Mouse (Mus musculus) brain, embryonic 14.5 days (tissue): ENCODE results near the gene Dach1.

ENCODE experiments used
- CTCF ChIP-seq: fragments of 200-500 bp; IDR thresholded peaks from 2 replicates; pipeline ENCODE4 v1.5.1; 2012; ENCODE audit warnings: inconsistent platforms, mild to moderate bottlenecking, moderate library complexity, borderline replicate concordance; ENCODE audit not compliant: insufficient read depth, insufficient read length; ENCODE audit errors: extremely low read depth
- POLR2A ChIP-seq: fragments of 200-500 bp; IDR thresholded peaks from 2 replicates; pipeline ENCODE4 v1.6.1; 2012; ENCODE audit warnings: mild to moderate bottlenecking, inconsistent platforms, borderline replicate concordance; ENCODE audit not compliant: poor library complexity, insufficient read depth, insufficient read length, severe bottlenecking; ENCODE audit errors: extremely low read depth

DNA sequence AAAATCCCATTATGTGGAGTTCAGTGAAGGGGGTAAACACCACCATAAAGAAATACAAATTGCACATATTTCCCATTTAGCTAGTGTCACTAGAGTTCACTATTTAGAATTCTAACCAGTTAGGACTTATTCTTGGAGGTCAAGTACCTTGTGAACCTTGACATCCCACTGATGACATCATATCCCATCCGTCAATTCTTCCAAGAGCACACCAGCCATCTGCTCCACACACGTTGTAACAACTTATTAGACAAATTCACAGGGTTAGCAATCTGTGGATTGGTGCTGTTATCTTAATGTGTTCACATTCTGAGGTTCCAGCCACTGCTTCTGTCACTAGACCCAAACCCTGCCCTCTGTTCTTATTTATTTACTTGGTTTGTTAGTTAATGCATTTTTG lies 312.3 kb downstream of the Dach1 start:
- no peak for TF ChIP-seq POLR2A
- TF ChIP-seq CTCF, result no peak
